Mouse (Mus musculus) bone marrow, adult 2 months (tissue): ENCODE results near the gene Vamp5.

Source experiments
- CTCF ChIP-seq: fragments of 200-500 bp; IDR thresholded peaks from 2 replicates; pipeline ENCODE4 v1.5.1; 2011; ENCODE audit warnings: low read length, control low read depth; ENCODE audit not compliant: control insufficient read depth, insufficient read depth
- POLR2A ChIP-seq: fragments of 200-500 bp; IDR thresholded peaks from 2 replicates; pipeline ENCODE4 v1.6.1; 2011; ENCODE audit warnings: low read depth, mild to moderate bottlenecking, control low read depth, low read length, borderline replicate concordance; ENCODE audit not compliant: control insufficient read depth

- no peak for TF ChIP-seq CTCF
- no peak for TF ChIP-seq POLR2A
Observed at GRCm38 (mm10) chr6:72333111-72333510, 47.2 kb downstream of the Vamp5 start.
